Mouse (Mus musculus): Measurements from ENCODE around the gene Gm21983. TPM values are rescaled to one million over a fixed set of nuclear protein-coding genes. Genes with fewer than 3 reads are reported as not detected.

Gene Gm21983
- total RNA-seq (2018; cell fraction: chromatin; rRNA removed): 1 to 10 TPM in 4 of 26 experiments, under 1 TPM in 2, not detected in 20; 0.49 to 2.2 (median 1.2) TPM
- under 1 TPM in 2 of 26 experiments, not detected in 24; 0.10 TPM for total RNA-seq (2018; cell fraction: cytosol; rRNA removed)
- 1 to 10 TPM in 1 of 26 experiments, under 1 TPM in 5, not detected in 20; 0.30 to 1.2 (median 0.40) TPM for total RNA-seq (2018; cell fraction: nucleus; rRNA removed)
- polyA plus RNA-seq (2018): not detected in 3 replicates

- H3K79me2 ChIP-seq (ENCODE audit: inconsistent target): peaks cover 18% of the 10 kb centered on the region; the same call in 1 of the 2 replicates
- WGBS (ENCODE audit: missing documents): 89% methylated on average over 14 of the region's 14 CpGs
- H3K36me3 ChIP-seq (ENCODE audit: inconsistent target): peaks cover 12% of the 10 kb centered on the region; the same call in 1 of the 2 replicates
- no peak within 1 kb of the TSS for H3K4me3 ChIP-seq (ENCODE audit: inconsistent target)
- no peak within 1 kb of the TSS for H3K27ac ChIP-seq
Observed at GRCm38 (mm10) chr7:27180837-27181695, at the start of gene Gm21983, which contains the start of gene Mia. Gene Gm21983 (minus strand): TSS chr7:27181086. Gene Mia (minus strand): TSS chr7:27181157.

GRCm38 (mm10) chr7:27228865-27229264 is 48.0 kb upstream of the Gm21983 start:
- Histone ChIP-seq H3K36me3 (ENCODE audit: inconsistent target) (no peaks in the 10 kb centered on the region), H3K4me3 (ENCODE audit: inconsistent target) (peak overlapping the region; percentile 47), H3K27ac (peak overlapping the region; percentile 68), H3K79me2 (ENCODE audit: inconsistent target) (peaks cover 48% of the 10 kb centered on the region)
- WGBS (ENCODE audit: missing documents): 14% methylated on average over 6 of the region's 6 CpGs

- WGBS (ENCODE audit: missing documents): 0% methylated on average over 35 of the region's 49 CpGs
- Histone ChIP-seq H3K4me3 (ENCODE audit: inconsistent target) (peak within 1 kb of the TSS; percentile 63), H3K79me2 (ENCODE audit: inconsistent target) (peaks cover 48% of the 10 kb centered on the region), H3K36me3 (ENCODE audit: inconsistent target) (no peaks in the 10 kb centered on the region), H3K27ac (peak within 1 kb of the TSS; percentile 68)
Observed at GRCm38 (mm10) chr7:27228281-27228821, 47.5 kb upstream of the Gm21983 start, which contains the start of gene Itpkc. Gene Itpkc (minus strand): TSS chr7:27228661.

- Histone ChIP-seq H3K27ac (peak overlapping the region; percentile 21; the same call in 1 of the 2 replicates), H3K36me3 (ENCODE audit: inconsistent target) (no peaks in the 10 kb centered on the region), H3K4me3 (ENCODE audit: inconsistent target) (peak overlapping the region; percentile 63), H3K79me2 (ENCODE audit: inconsistent target) (peaks cover 49% of the 10 kb centered on the region)
- 23% methylated on average over 10 of the region's 10 CpGs for WGBS (ENCODE audit: missing documents)
Observed at GRCm38 (mm10) chr7:27227676-27228075, 46.8 kb upstream of the Gm21983 start.

- no peaks in the 10 kb centered on the region for H3K36me3 ChIP-seq (ENCODE audit: inconsistent target)
- H3K79me2 ChIP-seq (ENCODE audit: inconsistent target): peaks cover 52% of the 10 kb centered on the region
- H3K27ac ChIP-seq: no peak overlapping the region
- H3K4me3 ChIP-seq (ENCODE audit: inconsistent target): peak overlapping the region; percentile 63
- 75% methylated on average over 9 of the region's 9 CpGs for WGBS (ENCODE audit: missing documents)
Observed at GRCm38 (mm10) chr7:27227276-27227675, 46.4 kb upstream of the Gm21983 start.

- WGBS (ENCODE audit: missing documents): 96% methylated on average over 11 of the region's 11 CpGs
- H3K27ac ChIP-seq: no peak overlapping the region
- H3K79me2 ChIP-seq (ENCODE audit: inconsistent target): peaks cover 61% of the 10 kb centered on the region
- H3K4me3 ChIP-seq (ENCODE audit: inconsistent target): no peak overlapping the region
- peaks cover under 1% of the 10 kb centered on the region; the same call in 1 of the 2 replicates for H3K36me3 ChIP-seq (ENCODE audit: inconsistent target)
Observed at GRCm38 (mm10) chr7:27224877-27225575, 44.1 kb upstream of the Gm21983 start.

GRCm38 (mm10) chr7:27222538-27222937 is 41.7 kb upstream of the Gm21983 start:
- peaks cover 56% of the 10 kb centered on the region for H3K79me2 ChIP-seq (ENCODE audit: inconsistent target)
- H3K36me3 ChIP-seq (ENCODE audit: inconsistent target): peaks cover 19% of the 10 kb centered on the region; the same call in 1 of the 2 replicates
- no peak overlapping the region for H3K4me3 ChIP-seq (ENCODE audit: inconsistent target)
- no peak overlapping the region for H3K27ac ChIP-seq
- 100% methylated on average over 1 of the region's 1 CpGs for WGBS (ENCODE audit: missing documents)

- Histone ChIP-seq H3K36me3 (ENCODE audit: inconsistent target) (peaks cover 22% of the 10 kb centered on the region), H3K27ac (no peak overlapping the region), H3K79me2 (ENCODE audit: inconsistent target) (peaks cover 50% of the 10 kb centered on the region), H3K4me3 (ENCODE audit: inconsistent target) (no peak overlapping the region)
- WGBS (ENCODE audit: missing documents): 82% methylated on average over 6 of the region's 6 CpGs
Observed at GRCm38 (mm10) chr7:27221939-27222338, 41.1 kb upstream of the Gm21983 start.

- Histone ChIP-seq H3K36me3 (ENCODE audit: inconsistent target) (peaks cover 29% of the 10 kb centered on the region), H3K79me2 (ENCODE audit: inconsistent target) (peaks cover 30% of the 10 kb centered on the region; the same call in 1 of the 2 replicates), H3K27ac (no peak overlapping the region), H3K4me3 (ENCODE audit: inconsistent target) (no peak overlapping the region)
- WGBS (ENCODE audit: missing documents): 96% methylated on average over 11 of the region's 11 CpGs
Observed at GRCm38 (mm10) chr7:27219937-27220336, 39.1 kb upstream of the Gm21983 start.

GRCm38 (mm10) chr7:27218586-27218985 is 37.7 kb upstream of the Gm21983 start:
- Histone ChIP-seq H3K79me2 (ENCODE audit: inconsistent target) (peaks cover 18% of the 10 kb centered on the region; the same call in 1 of the 2 replicates), H3K27ac (no peak overlapping the region), H3K4me3 (ENCODE audit: inconsistent target) (no peak overlapping the region), H3K36me3 (ENCODE audit: inconsistent target) (peaks cover 38% of the 10 kb centered on the region)
- WGBS (ENCODE audit: missing documents): 88% methylated on average over 7 of the region's 7 CpGs

GRCm38 (mm10) chr7:27212626-27213025 is 31.7 kb upstream of the Gm21983 start:
- 94% methylated on average over 2 of the region's 2 CpGs for WGBS (ENCODE audit: missing documents)

GRCm38 (mm10) chr7:27203730-27204449 is 23.0 kb upstream of the Gm21983 start:
- H3K4me3 ChIP-seq (ENCODE audit: inconsistent target): no peak overlapping the region
- WGBS (ENCODE audit: missing documents): 95% methylated on average over 8 of the region's 8 CpGs
- no peaks in the 10 kb centered on the region for H3K79me2 ChIP-seq (ENCODE audit: inconsistent target)
- H3K27ac ChIP-seq: no peak overlapping the region
- H3K36me3 ChIP-seq (ENCODE audit: inconsistent target): peaks cover 26% of the 10 kb centered on the region; the same call in 1 of the 2 replicates

More at GRCm38 (mm10) chr7:27212626-27213025, 31.7 kb upstream of the Gm21983 start:
- H3K27ac ChIP-seq: no peak overlapping the region
- peaks cover 52% of the 10 kb centered on the region for H3K36me3 ChIP-seq (ENCODE audit: inconsistent target)
- no peak overlapping the region for H3K4me3 ChIP-seq (ENCODE audit: inconsistent target)
- no peaks in the 10 kb centered on the region for H3K79me2 ChIP-seq (ENCODE audit: inconsistent target)

GRCm38 (mm10) chr7:27198779-27199178 is 17.9 kb upstream of the Gm21983 start:
- Histone ChIP-seq H3K4me3 (ENCODE audit: inconsistent target) (no peak overlapping the region), H3K36me3 (ENCODE audit: inconsistent target) (peaks cover 13% of the 10 kb centered on the region; the same call in 1 of the 2 replicates), H3K27ac (peak overlapping the region; percentile 96), H3K79me2 (ENCODE audit: inconsistent target) (peaks cover 19% of the 10 kb centered on the region)
- 93% methylated on average over 8 of the region's 8 CpGs for WGBS (ENCODE audit: missing documents)
